ENCODE assay signal across 8 mouse cellular contexts in the genomic region with DNA sequence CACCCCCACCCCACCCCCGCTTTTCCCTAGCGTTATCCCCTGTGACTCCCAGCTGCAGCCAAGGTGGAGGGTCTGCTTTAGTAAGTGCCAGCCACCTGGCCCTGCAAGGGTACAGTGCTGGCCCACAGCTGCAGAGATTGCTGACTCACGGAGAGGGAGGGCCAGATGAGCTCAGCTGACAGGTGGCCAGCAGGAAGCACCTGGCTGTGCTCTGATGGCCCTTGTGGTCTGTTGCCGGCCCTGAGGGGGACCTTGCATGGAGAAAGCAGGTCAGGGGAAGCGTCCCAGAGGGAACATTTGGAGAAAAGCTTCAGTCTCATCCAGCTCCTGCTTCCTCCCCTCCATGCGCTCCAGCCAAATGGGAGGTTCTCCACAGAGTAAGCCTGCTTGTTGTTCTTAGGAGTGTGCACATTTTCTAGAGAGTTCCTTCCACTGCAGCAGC.
DNase-seq lines count a peak whose midpoint lies in the region; ATAC-seq and TF ChIP-seq lines count a peak whose summit lies in the region.

No protein-coding gene starts in this region.

- peak; percentile 52; the same call in 1 of the 2 replicates for ATAC-seq in kidney, postnatal 0 days (replicated peaks; ENCODE audit: low FRiP score, low read depth)
- no peak for ATAC-seq in midbrain, embryonic 16.5 days
- ATAC-seq in midbrain, embryonic 13.5 days: no peak

- no peaks in the 10 kb centered on the region for H3K79me3 ChIP-seq in C2C12 (ENCODE audit: low read depth)

- no peak overlapping the region for H3ac ChIP-seq in C2C12 (ENCODE audit: control insufficient read depth, insufficient read length, low read depth)

- DNase-seq in ZHBTc4 (ENCODE audit: low read depth, low spot score): peak; percentile 9
- peak; percentile 35 for DNase-seq in gastrocnemius, postnatal 10 days
- peak; percentile 36 for DNase-seq in kidney, postnatal 0 days (ENCODE audit: low spot score)
- DNase-seq in ovary, postnatal 36 days (ENCODE audit: low spot score): peak; percentile 14
- DNase-seq in adrenal gland, adult 18-20 months (ENCODE audit: low spot score in 2 of 2): no peak

- no peaks in the 10 kb centered on the region for H3K9me3 ChIP-seq in kidney, postnatal 0 days (replicated peaks; ENCODE audit: low read length)
- no peaks in the 10 kb centered on the region for H3K9me3 ChIP-seq in midbrain, embryonic 16.5 days (replicated peaks; ENCODE audit: control insufficient read depth, low read length, poor library complexity, severe bottlenecking)
- H3K9me3 ChIP-seq in midbrain, embryonic 13.5 days: no peaks in the 10 kb centered on the region; the same call in 1 of the 2 replicates

- peak overlapping the region; percentile 23 for H3K4me2 ChIP-seq in kidney, postnatal 0 days (ENCODE audit: low read length)
- H3K4me2 ChIP-seq in midbrain, embryonic 16.5 days (ENCODE audit: low read length): no peak overlapping the region
- no peak overlapping the region for H3K4me2 ChIP-seq in midbrain, embryonic 13.5 days (replicated peaks)

- no peaks in the 10 kb centered on the region for H3K36me3 ChIP-seq in C2C12 (ENCODE audit: control insufficient read depth, insufficient read depth)
- H3K36me3 ChIP-seq in kidney, postnatal 0 days (ENCODE audit: insufficient read depth, low read length): no peaks in the 10 kb centered on the region
- no peaks in the 10 kb centered on the region for H3K36me3 ChIP-seq in midbrain, embryonic 16.5 days (ENCODE audit: control insufficient read depth, insufficient read depth, low read length)
- no peaks in the 10 kb centered on the region for H3K36me3 ChIP-seq in midbrain, embryonic 13.5 days

- no peak overlapping the region for H3K4me3 ChIP-seq in C2C12 (ENCODE audit: insufficient read depth, poor library complexity, severe bottlenecking)
- no peak overlapping the region for H3K4me3 ChIP-seq in kidney, postnatal 0 days (replicated peaks; ENCODE audit: low read depth, low read length)
- H3K4me3 ChIP-seq in midbrain, embryonic 16.5 days (ENCODE audit: low read depth, low read length): no peak overlapping the region
- no peak overlapping the region for H3K4me3 ChIP-seq in midbrain, embryonic 13.5 days (replicated peaks)

- H3K27ac ChIP-seq in kidney, postnatal 0 days: 0 out of 2 replicates have a peak overlapping the region, but pooled peaks have one; percentile 8
- H3K27ac ChIP-seq in midbrain, embryonic 16.5 days (ENCODE audit: low read length): no peak overlapping the region
- no peak overlapping the region for H3K27ac ChIP-seq in midbrain, embryonic 13.5 days

- H3K4me1 ChIP-seq in kidney, postnatal 0 days (replicated peaks; ENCODE audit: insufficient read depth, low read length): 0 out of 2 replicates have a peak, but pooled peaks cover 7% of the 10 kb centered on the region
- no peaks in the 10 kb centered on the region for H3K4me1 ChIP-seq in midbrain, embryonic 16.5 days (ENCODE audit: control insufficient read depth, insufficient read depth, low read length)
- H3K4me1 ChIP-seq in midbrain, embryonic 13.5 days (replicated peaks): no peaks in the 10 kb centered on the region

- no peaks in the 10 kb centered on the region for H3K27me3 ChIP-seq in C2C12 (ENCODE audit: control insufficient read depth, insufficient read depth, insufficient read length)
- no peaks in the 10 kb centered on the region for H3K27me3 ChIP-seq in kidney, postnatal 0 days (ENCODE audit: insufficient read depth, low read length)
- no peaks in the 10 kb centered on the region for H3K27me3 ChIP-seq in midbrain, embryonic 16.5 days (ENCODE audit: control insufficient read depth, insufficient read depth, low read depth, low read length)
- no peaks in the 10 kb centered on the region for H3K27me3 ChIP-seq in midbrain, embryonic 13.5 days

- H3K9ac ChIP-seq in kidney, postnatal 0 days (ENCODE audit: low read depth, low read length): no peak overlapping the region
- H3K9ac ChIP-seq in midbrain, embryonic 16.5 days (ENCODE audit: low read depth, low read length): no peak overlapping the region
- H3K9ac ChIP-seq in midbrain, embryonic 13.5 days (replicated peaks): no peak overlapping the region

- no peaks in the 10 kb centered on the region for H3K79me2 ChIP-seq in C2C12 (ENCODE audit: control insufficient read depth, insufficient read depth)

- 11% methylated on average over 6 of the region's 6 CpGs for WGBS in kidney, postnatal 0 days
- 41% methylated on average over 5 of the region's 6 CpGs for WGBS in midbrain, embryonic 16.5 days
- 36% methylated on average over 6 of the region's 6 CpGs for WGBS in midbrain, embryonic 13.5 days

- TF ChIP-seq CTCF in C2C12 (IDR thresholded peaks at IDR 0.05; ENCODE audit: control insufficient read depth, insufficient read depth, insufficient read length): no peak
- TF ChIP-seq CTCF in kidney, postnatal 0 days (IDR thresholded peaks at IDR 0.05; ENCODE audit: low read depth): no peak

TF ChIP-seq in C2C12, 6 proteins besides CTCF, POLR2A, EP300 and RAD21:
- TF ChIP-seq MAX (IDR thresholded peaks at IDR 0.05): no peak
- TF ChIP-seq MYOD1 (IDR thresholded peaks at IDR 0.05; ENCODE audit: control insufficient read depth, insufficient read length, low read depth): peak; percentile 51

Comparison
In these comparisons a context has a peak if more than half of its experiments do, and no peak if none do; other contexts are left out.
1. DNase-seq: peak in ZHBTc4 (single experiment), gastrocnemius, postnatal 10 days (single experiment), kidney, postnatal 0 days (single experiment) and ovary, postnatal 36 days (single experiment); none in adrenal gland, adult 18-20 months (0 of 2).